ENCODE assay signal across 23 mouse cellular contexts in genomic region chr19:43877364-43877763, GRCm38 (mm10).
DNase-seq lines count a peak whose midpoint lies in the region; ATAC-seq lines count a peak whose summit lies in the region.
"Had no signal": no experiment of that assay in that cellular context is flagged by ENCODE, and none has a peak within 500 bp of the region (broad histone marks: within the 10 kb centered on the region; RNA-seq: fewer than 3 reads in every experiment).

No protein-coding gene starts in this region.

- H3K4me3 ChIP-seq in forebrain, embryonic 13.5 days: no peak overlapping the region
- H3K4me3 ChIP-seq in forebrain, embryonic 14.5 days (ENCODE audit: low read depth, low read length): no peak overlapping the region
- no peak overlapping the region for H3K4me3 ChIP-seq in lung, embryonic 15.5 days
- no peak overlapping the region for H3K4me3 ChIP-seq in limb, embryonic 13.5 days
- H3K4me3 ChIP-seq: left cerebral cortex, adult 2 months; liver, embryonic 12.5 days had no signal

- no peaks in the 10 kb centered on the region for H3K27me3 ChIP-seq in forebrain, embryonic 13.5 days
- no peaks in the 10 kb centered on the region for H3K27me3 ChIP-seq in forebrain, embryonic 14.5 days (replicated peaks; ENCODE audit: control insufficient read depth, insufficient read depth, low read length)
- no peaks in the 10 kb centered on the region for H3K27me3 ChIP-seq in lung, embryonic 15.5 days
- H3K27me3 ChIP-seq in limb, embryonic 13.5 days: no peaks in the 10 kb centered on the region

- H3K9me3 ChIP-seq in forebrain, embryonic 13.5 days (replicated peaks): no peaks in the 10 kb centered on the region
- no peaks in the 10 kb centered on the region for H3K9me3 ChIP-seq in forebrain, embryonic 14.5 days (replicated peaks; ENCODE audit: control insufficient read depth, low read length)
- H3K9me3 ChIP-seq in lung, embryonic 15.5 days: no peaks in the 10 kb centered on the region
- H3K9me3 ChIP-seq in limb, embryonic 13.5 days: no peaks in the 10 kb centered on the region
- H3K9me3 ChIP-seq: liver, embryonic 12.5 days had no signal

- intact Hi-C loops in heart, postnatal 14 days (cut with DNase I): no loop called here

- DNase-seq in forebrain, embryonic 14.5 days (ENCODE audit: low spot score): no peak
- no peak for DNase-seq in lung, postnatal 4 days
- peak; percentile 13 for DNase-seq in 3T3-L1 (ENCODE audit: low read depth, low spot score)
- no peak for DNase-seq in heart, adult 9 months (ENCODE audit: low spot score in 2 of 2)
- DNase-seq in heart, postnatal 14 days: no peak
- DNase-seq: adrenal gland, postnatal 36 days; B cell, adult 2 months; cerebellum, adult 18-20 months; cerebellum, postnatal 25 days; embryo, embryonic 11 days; heart, adult 18-20 months; heart, postnatal 4 days; kidney, adult 2 months; kidney, postnatal 36 days; layer of hippocampus, adult 9-11 months; left cerebral cortex, postnatal 4 days; right cerebral cortex, postnatal 25 days had no signal

- peak overlapping the region; percentile 11 for H3K4me2 ChIP-seq in forebrain, embryonic 13.5 days
- no peak overlapping the region for H3K4me2 ChIP-seq in forebrain, embryonic 14.5 days (ENCODE audit: low read length)
- 0 out of 2 replicates have a peak overlapping the region, but pooled peaks have one; percentile 74 for H3K4me2 ChIP-seq in lung, embryonic 15.5 days
- peak overlapping the region; percentile 76 for H3K4me2 ChIP-seq in limb, embryonic 13.5 days (replicated peaks)
- H3K4me2 ChIP-seq: liver, embryonic 12.5 days had no signal

- ATAC-seq in forebrain, embryonic 13.5 days: no peak
- no peak for ATAC-seq in forebrain, embryonic 14.5 days
- no peak for ATAC-seq in lung, embryonic 15.5 days (ENCODE audit: borderline replicate concordance, extremely low read depth, low FRiP score, low TSS enrichment)
- no peak for ATAC-seq in limb, embryonic 13.5 days (ENCODE audit: low FRiP score, low read depth)
- ATAC-seq: hindbrain, embryonic 16.5 days; liver, embryonic 12.5 days had no signal

- no peak overlapping the region for H3K9ac ChIP-seq in forebrain, embryonic 13.5 days
- H3K9ac ChIP-seq in forebrain, embryonic 14.5 days (ENCODE audit: low read length): no peak overlapping the region; the same call in 1 of the 2 replicates
- no peak overlapping the region for H3K9ac ChIP-seq in lung, embryonic 15.5 days
- H3K9ac ChIP-seq in limb, embryonic 13.5 days: no peak overlapping the region
- H3K9ac ChIP-seq: liver, embryonic 12.5 days had no signal

- H3K36me3 ChIP-seq in forebrain, embryonic 13.5 days (ENCODE audit: poor library complexity, severe bottlenecking): peaks cover 24% of the 10 kb centered on the region
- H3K36me3 ChIP-seq in forebrain, embryonic 14.5 days (ENCODE audit: control insufficient read depth, insufficient read depth, low read length): peaks cover 21% of the 10 kb centered on the region
- peaks cover 24% of the 10 kb centered on the region for H3K36me3 ChIP-seq in lung, embryonic 15.5 days
- peaks cover 31% of the 10 kb centered on the region for H3K36me3 ChIP-seq in limb, embryonic 13.5 days

- 69% methylated on average over 8 of the region's 8 CpGs for WGBS in forebrain, embryonic 13.5 days
- WGBS in forebrain, embryonic 14.5 days: 65% methylated on average over 8 of the region's 8 CpGs
- WGBS in lung, embryonic 15.5 days: 72% methylated on average over 8 of the region's 8 CpGs
- 55% methylated on average over 8 of the region's 8 CpGs for WGBS in limb, embryonic 13.5 days

- H3K4me1 ChIP-seq in forebrain, embryonic 13.5 days: peaks cover 47% of the 10 kb centered on the region
- peaks cover 19% of the 10 kb centered on the region; the same call in 1 of the 2 replicates for H3K4me1 ChIP-seq in forebrain, embryonic 14.5 days (ENCODE audit: control insufficient read depth, insufficient read depth, low read length)
- peaks cover 55% of the 10 kb centered on the region for H3K4me1 ChIP-seq in lung, embryonic 15.5 days
- H3K4me1 ChIP-seq in limb, embryonic 13.5 days: peaks cover 45% of the 10 kb centered on the region

- no peak overlapping the region for H3K27ac ChIP-seq in forebrain, embryonic 13.5 days
- no peak overlapping the region for H3K27ac ChIP-seq in forebrain, embryonic 14.5 days (ENCODE audit: low read depth, low read length)
- H3K27ac ChIP-seq in lung, embryonic 15.5 days: no peak overlapping the region
- H3K27ac ChIP-seq in limb, embryonic 13.5 days: no peak overlapping the region
- H3K27ac ChIP-seq: left cerebral cortex, adult 2 months; liver, embryonic 12.5 days had no signal
